Mouse (Mus musculus) lung, adult 2 months (tissue): ENCODE data around the gene Zfp536.

Experiments
- CTCF ChIP-seq: fragments of 200-500 bp; IDR thresholded peaks from 2 replicates; pipeline ENCODE4 v1.5.1; 2011; ENCODE audit warnings: mild to moderate bottlenecking, low read length, control low read depth; ENCODE audit not compliant: insufficient read depth
- POLR2A ChIP-seq: fragments of 200-500 bp; IDR thresholded peaks from 2 replicates; pipeline ENCODE4 v1.6.1; 2011; ENCODE audit warnings: low read depth, mild to moderate bottlenecking, control low read depth, low read length, borderline replicate concordance; ENCODE audit errors: extremely low read depth

DNA sequence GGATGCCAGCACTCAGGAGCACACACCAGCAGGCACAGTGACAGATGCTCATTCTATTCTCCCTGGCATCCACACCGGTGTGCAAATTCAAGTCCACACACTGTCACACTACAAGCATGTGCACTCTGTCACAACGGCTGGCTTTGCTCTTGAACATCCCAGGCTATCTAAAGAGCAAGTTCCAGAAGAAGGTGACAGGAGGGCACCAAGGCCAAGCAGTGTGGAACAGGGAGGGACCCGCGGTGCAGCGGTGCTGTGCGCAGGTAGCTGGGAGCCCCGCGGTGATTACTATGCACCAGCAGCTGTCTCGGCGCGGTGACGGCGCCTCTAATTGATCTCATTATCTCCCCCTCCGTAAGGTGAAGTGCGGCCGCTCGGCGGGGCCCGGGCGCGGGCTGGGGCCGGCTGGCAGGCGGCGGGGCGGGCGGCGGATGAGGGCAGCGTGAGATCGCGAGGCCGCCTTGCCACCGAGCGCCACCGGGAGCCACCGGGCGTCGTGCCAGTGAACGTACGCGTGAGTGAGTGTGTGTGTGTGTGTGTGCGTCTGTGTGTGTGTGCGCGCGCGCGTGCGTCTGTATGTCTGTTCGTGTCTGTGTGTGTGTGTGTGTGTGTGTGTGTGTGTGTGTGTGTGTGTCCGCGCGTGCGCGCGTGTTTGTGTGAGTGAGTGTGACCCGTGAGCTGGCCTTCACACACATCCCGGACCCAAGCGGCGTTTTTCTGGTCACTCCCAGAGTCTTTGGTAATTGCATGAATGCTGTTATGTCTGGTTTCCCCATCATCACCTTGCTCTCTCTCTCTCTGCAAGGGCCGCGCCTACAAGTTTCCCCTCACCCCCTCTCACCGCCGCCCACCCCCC, 149.3 kb downstream of the Zfp536 start:
- TF ChIP-seq POLR2A: no peak
- no peak for TF ChIP-seq CTCF
